Mouse (Mus musculus) myocyte (in vitro differentiated cells): ENCODE data around the gene Zc3h7b. TPM values are rescaled to one million over a fixed set of nuclear protein-coding genes. Genes with fewer than 3 reads are reported as not detected.

Experiments used
- H3K27me3 ChIP-seq: one replicate; pipeline ENCODE4 v1.6.1; 2011; ENCODE audit not compliant: control insufficient read depth, insufficient read depth, insufficient read length
- H3K36me3 ChIP-seq: one replicate; pipeline ENCODE4 v1.6.1; 2011; ENCODE audit not compliant: control insufficient read depth, insufficient read depth
- H3K4me2 ChIP-seq: one replicate; pipeline ENCODE4 v1.6.1; 2011; ENCODE audit warnings: low read depth, control low read depth
- H3K4me3 ChIP-seq: one replicate; pipeline ENCODE4 v1.5.1; 2011; ENCODE audit warnings: mild to moderate bottlenecking, control low read depth, moderate library complexity
- H3K79me2 ChIP-seq: one replicate; pipeline ENCODE4 v1.6.1; 2011; ENCODE audit not compliant: control insufficient read depth, insufficient read depth
- H3ac ChIP-seq: one replicate; pipeline ENCODE4 v1.6.1; 2011; ENCODE audit not compliant: control insufficient read depth, insufficient read length
- CEBPB ChIP-seq: IDR thresholded peaks from 2 replicates; pipeline ENCODE4 v1.6.1; 2011; ENCODE audit warnings: mild to moderate bottlenecking, moderate library complexity; ENCODE audit not compliant: poor library complexity, insufficient read depth, severe bottlenecking
- E2F4 ChIP-seq: IDR thresholded peaks from one replicate; pipeline ENCODE4 v1.6.1; 2011; ENCODE audit warnings: mild to moderate bottlenecking, control low read depth, moderate library complexity; ENCODE audit not compliant: insufficient read depth
- MAX ChIP-seq: IDR thresholded peaks from one replicate; pipeline ENCODE4 v1.6.1; 2011; ENCODE audit warnings: low read depth, mild to moderate bottlenecking, control low read depth
- MYOD1 ChIP-seq, 3 experiments: IDR thresholded peaks; one replicate each; pipeline ENCODE4 v1.6.1; 2011; ENCODE audit warnings: control low read depth in 2 of 3, low read depth in 2 of 3, mild to moderate bottlenecking in 2 of 3, moderate library complexity in 1 of 3; ENCODE audit not compliant: insufficient read length in 2 of 3, control insufficient read depth in 1 of 3
- MYOG ChIP-seq, 3 experiments: IDR thresholded peaks; one replicate each; pipeline ENCODE4 v1.6.1; 2011; ENCODE audit warnings: control low read depth in 2 of 3, low read depth in 2 of 3, mild to moderate bottlenecking in 2 of 3; ENCODE audit not compliant: insufficient read length in 2 of 3, control insufficient read depth in 1 of 3, insufficient read depth in 1 of 3
- POLR2A ChIP-seq: IDR thresholded peaks from one replicate; pipeline ENCODE4 v1.6.1; 2011; ENCODE audit warnings: low read depth, mild to moderate bottlenecking, control low read depth, moderate library complexity; ENCODE audit not compliant: insufficient read length
- POLR2AphosphoS2 ChIP-seq: IDR thresholded peaks from one replicate; pipeline ENCODE4 v1.6.1; 2011; ENCODE audit warnings: low read depth, control low read depth; ENCODE audit not compliant: insufficient read length
- REST ChIP-seq: IDR thresholded peaks from one replicate; pipeline ENCODE4 v1.6.1; 2011; ENCODE audit warnings: mild to moderate bottlenecking, control low read depth, moderate library complexity; ENCODE audit not compliant: insufficient read depth, insufficient read length
- SRF ChIP-seq: IDR thresholded peaks from one replicate; pipeline ENCODE4 v1.6.1; 2011; ENCODE audit warnings: low read depth; ENCODE audit not compliant: control insufficient read depth, insufficient read length
- TCF12 ChIP-seq: IDR thresholded peaks from one replicate; pipeline ENCODE4 v1.6.1; 2011; ENCODE audit warnings: mild to moderate bottlenecking, control low read depth; ENCODE audit not compliant: poor library complexity, insufficient read depth, severe bottlenecking
- TCF3 ChIP-seq: IDR thresholded peaks from one replicate; pipeline ENCODE4 v1.6.1; 2011; ENCODE audit warnings: low read depth, control low read depth; ENCODE audit not compliant: insufficient read length
- USF1 ChIP-seq: IDR thresholded peaks from one replicate; pipeline ENCODE4 v1.6.1; 2011; ENCODE audit warnings: low read depth, mild to moderate bottlenecking, control low read depth, moderate library complexity
- polyA plus RNA-seq: library from polyadenylated mRNA; unstranded; fragments of >200 nt; fragmentation: generic; extraction: Trizol; gene quantifications from one replicate; pipeline ENCODE4 v1.2.1, GENCODE M21; 2012; ENCODE audit warnings: missing spikeins

The Zc3h7b gene
- polyA plus RNA-seq, 1 experiment: 45.9 TPM

- Histone ChIP-seq H3K27me3 (no peaks in the 10 kb centered on the region), H3ac (no peak overlapping the region), H3K4me2 (no peak overlapping the region), H3K79me2 (no peaks in the 10 kb centered on the region), H3K4me3 (no peak overlapping the region), H3K36me3 (peaks cover 16% of the 10 kb centered on the region)
- TF ChIP-seq POLR2A: no peak
- no peak for TF ChIP-seq CEBPB
- no peak for TF ChIP-seq TCF3
- no peak for TF ChIP-seq USF1
- TF ChIP-seq TCF12: no peak
These were observed 39.9 kb downstream of the Zc3h7b start for GRCm38 (mm10) chr15:81784762-81785161.

GRCm38 (mm10) chr15:81785701-81786100 is 40.8 kb downstream of the Zc3h7b start:
- H3K27me3 ChIP-seq: no peaks in the 10 kb centered on the region
- H3K4me2 ChIP-seq: no peak overlapping the region

GRCm38 (mm10) chr15:81787525-81787924 is 42.7 kb downstream of the Zc3h7b start:
- Histone ChIP-seq H3ac (no peak overlapping the region), H3K27me3 (no peaks in the 10 kb centered on the region)

More at GRCm38 (mm10) chr15:81785701-81786100, 40.8 kb downstream of the Zc3h7b start:
- Histone ChIP-seq H3K79me2 (no peaks in the 10 kb centered on the region), H3K4me3 (no peak overlapping the region), H3K36me3 (peaks cover 20% of the 10 kb centered on the region), H3ac (no peak overlapping the region)
- no peak for TF ChIP-seq POLR2A
- TF ChIP-seq USF1: no peak
- TF ChIP-seq E2F4: no peak
- no peak for TF ChIP-seq MYOD1 (IDR thresholded peaks at IDR 0.05; ENCODE audit: control insufficient read depth in 1 of 3, insufficient read length in 2 of 3, low read depth in 2 of 3)
- no peak for TF ChIP-seq REST
- no peak for TF ChIP-seq MYOG (IDR thresholded peaks at IDR 0.05; ENCODE audit: control insufficient read depth in 1 of 3, insufficient read depth in 1 of 3, insufficient read length in 2 of 3, low read depth in 2 of 3)

GRCm38 (mm10) chr15:81792444-81792843 is 47.6 kb downstream of the Zc3h7b start:
- Histone ChIP-seq H3ac (no peak overlapping the region), H3K36me3 (peaks cover 5% of the 10 kb centered on the region), H3K79me2 (no peaks in the 10 kb centered on the region), H3K4me2 (no peak overlapping the region), H3K4me3 (no peak overlapping the region), H3K27me3 (no peaks in the 10 kb centered on the region)
- TF ChIP-seq POLR2AphosphoS2 (no peak), CEBPB (no peak), MYOG (IDR thresholded peaks at IDR 0.05; ENCODE audit: control insufficient read depth in 1 of 3, insufficient read depth in 1 of 3, insufficient read length in 2 of 3, low read depth in 2 of 3) (no peak), MAX (no peak), USF1 (no peak), TCF3 (no peak), TCF12 (no peak), SRF (no peak), E2F4 (no peak)

More at GRCm38 (mm10) chr15:81787525-81787924, 42.7 kb downstream of the Zc3h7b start:
- no peak overlapping the region for H3K4me3 ChIP-seq
- TF ChIP-seq CEBPB (no peak), POLR2A (no peak), E2F4 (no peak), SRF (no peak), USF1 (no peak), MYOG (IDR thresholded peaks at IDR 0.05; ENCODE audit: control insufficient read depth in 1 of 3, insufficient read depth in 1 of 3, insufficient read length in 2 of 3, low read depth in 2 of 3) (no peak), TCF3 (no peak), MAX (no peak), TCF12 (no peak), REST (no peak), MYOD1 (IDR thresholded peaks at IDR 0.05; ENCODE audit: control insufficient read depth in 1 of 3, insufficient read length in 2 of 3, low read depth in 2 of 3) (no peak), POLR2AphosphoS2 (no peak)
- H3K36me3 ChIP-seq: peaks cover 13% of the 10 kb centered on the region
- no peak overlapping the region for H3K4me2 ChIP-seq
- H3K79me2 ChIP-seq: no peaks in the 10 kb centered on the region

GRCm38 (mm10) chr15:81796228-81796627 is 51.4 kb downstream of the Zc3h7b start:
- H3K36me3 ChIP-seq: no peaks in the 10 kb centered on the region

More at GRCm38 (mm10) chr15:81796228-81796627, 51.4 kb downstream of the Zc3h7b start:
- no peak overlapping the region for H3K4me3 ChIP-seq
- H3K79me2 ChIP-seq: no peaks in the 10 kb centered on the region
- H3ac ChIP-seq: no peak overlapping the region
- no peak for TF ChIP-seq USF1
- TF ChIP-seq MYOD1 (IDR thresholded peaks at IDR 0.05; ENCODE audit: control insufficient read depth in 1 of 3, insufficient read length in 2 of 3, low read depth in 2 of 3): no peak
- TF ChIP-seq POLR2A: no peak
- no peak for TF ChIP-seq E2F4
- no peak for TF ChIP-seq SRF
- no peak overlapping the region for H3K4me2 ChIP-seq
- no peaks in the 10 kb centered on the region for H3K27me3 ChIP-seq
